Mouse (Mus musculus) cerebellum, postnatal 25 days (tissue): ENCODE measurements around the gene Vsig2.

ENCODE experiments used
- DNase-seq, 2 experiments: peaks; one replicate each; pipeline ENCODE4 v3.0.0; 2021; ENCODE audit warnings: mixed read lengths in 2 of 2

Vsig2 gene

DNA sequence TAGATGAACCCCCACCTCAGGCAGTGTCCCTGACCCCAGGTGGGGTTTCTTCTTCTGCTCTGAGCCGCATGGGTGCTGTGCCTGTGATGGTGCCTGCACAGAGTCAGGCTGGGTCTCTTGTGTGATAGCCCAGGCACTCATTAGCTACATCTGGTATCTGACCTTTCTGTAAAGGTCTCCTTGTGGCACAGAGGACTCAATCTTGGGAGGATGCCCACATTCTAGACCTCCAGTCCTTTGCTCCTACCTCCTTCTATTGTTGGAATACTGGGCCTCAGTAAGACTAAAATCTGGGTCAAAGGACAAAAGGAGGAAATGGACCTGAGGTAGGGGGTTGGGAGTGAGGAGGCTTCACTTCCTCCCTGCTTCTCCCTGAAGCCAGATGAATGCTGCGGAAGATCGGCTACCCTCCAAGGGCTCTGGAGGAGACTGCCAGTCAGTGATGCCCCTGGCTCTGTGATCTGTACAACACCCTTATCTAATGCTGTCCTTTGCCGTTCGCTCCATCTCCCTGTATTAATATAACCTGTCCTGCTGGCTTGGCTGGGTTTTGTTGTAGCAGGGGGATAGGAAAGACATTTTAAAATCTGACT lies 1.3 kb upstream of the Vsig2 start:
- DNase-seq: no peak

DNA sequence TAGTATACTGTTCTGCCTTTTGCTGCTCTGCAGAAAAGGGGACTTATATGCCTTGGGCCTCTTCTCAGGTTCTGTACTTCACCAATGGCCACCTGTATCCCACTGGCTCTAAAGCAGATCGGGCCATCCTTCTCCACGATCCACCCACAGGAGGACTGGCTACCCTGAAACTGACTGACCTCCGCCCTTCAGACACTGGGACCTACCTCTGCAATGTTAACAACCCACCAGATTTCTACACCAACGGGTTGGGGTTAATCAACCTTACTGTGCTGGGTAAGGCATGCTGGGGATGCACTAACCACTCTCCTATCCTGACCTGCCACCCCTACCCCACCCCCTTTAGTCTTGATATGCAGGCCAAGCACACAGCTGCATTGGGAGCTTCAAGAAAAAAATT lies 1.2 kb downstream of the Vsig2 start:
- DNase-seq: no peak

DNA sequence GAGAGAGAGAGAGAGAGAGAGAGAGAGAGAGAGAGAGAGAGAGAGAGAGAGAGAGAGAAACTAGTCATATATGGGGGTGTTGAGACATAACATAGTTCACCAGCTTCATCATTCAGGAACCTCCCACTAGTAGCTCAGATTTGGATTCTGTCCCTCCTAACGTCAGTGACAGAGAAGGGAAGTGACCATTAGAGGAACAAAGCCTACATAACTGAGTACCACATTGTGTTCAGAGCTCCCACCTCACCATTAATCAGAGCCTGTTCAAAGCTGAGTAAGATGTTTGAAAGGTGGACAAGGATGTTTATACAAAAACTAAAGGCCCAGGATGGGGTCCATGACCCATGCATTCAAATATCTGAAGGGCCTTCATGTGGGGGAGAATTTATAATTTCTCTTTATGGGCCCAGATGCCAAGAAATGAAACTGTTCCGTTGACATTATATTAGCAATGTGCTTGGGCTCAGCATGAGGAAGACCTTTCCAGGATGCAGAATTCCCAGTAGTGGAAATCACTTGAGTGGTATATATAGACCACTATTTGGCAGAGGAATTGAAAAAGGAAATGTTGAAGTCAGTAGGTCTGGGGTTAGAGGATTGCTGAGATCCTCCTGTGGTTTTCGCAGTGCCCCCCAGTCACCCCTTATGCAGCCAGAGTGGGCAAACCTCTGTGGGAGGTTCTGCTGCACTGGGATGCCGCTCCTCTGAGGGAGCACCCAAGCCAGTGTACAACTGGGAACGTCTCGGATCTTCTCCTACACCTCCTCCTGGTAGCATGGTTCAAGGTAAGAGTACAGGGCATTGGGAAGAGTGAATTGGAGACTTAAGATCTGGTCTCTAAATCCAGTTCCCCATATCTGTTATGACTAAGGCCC lies 1.9 kb downstream of the Vsig2 start:
- DNase-seq: no peak

DNA sequence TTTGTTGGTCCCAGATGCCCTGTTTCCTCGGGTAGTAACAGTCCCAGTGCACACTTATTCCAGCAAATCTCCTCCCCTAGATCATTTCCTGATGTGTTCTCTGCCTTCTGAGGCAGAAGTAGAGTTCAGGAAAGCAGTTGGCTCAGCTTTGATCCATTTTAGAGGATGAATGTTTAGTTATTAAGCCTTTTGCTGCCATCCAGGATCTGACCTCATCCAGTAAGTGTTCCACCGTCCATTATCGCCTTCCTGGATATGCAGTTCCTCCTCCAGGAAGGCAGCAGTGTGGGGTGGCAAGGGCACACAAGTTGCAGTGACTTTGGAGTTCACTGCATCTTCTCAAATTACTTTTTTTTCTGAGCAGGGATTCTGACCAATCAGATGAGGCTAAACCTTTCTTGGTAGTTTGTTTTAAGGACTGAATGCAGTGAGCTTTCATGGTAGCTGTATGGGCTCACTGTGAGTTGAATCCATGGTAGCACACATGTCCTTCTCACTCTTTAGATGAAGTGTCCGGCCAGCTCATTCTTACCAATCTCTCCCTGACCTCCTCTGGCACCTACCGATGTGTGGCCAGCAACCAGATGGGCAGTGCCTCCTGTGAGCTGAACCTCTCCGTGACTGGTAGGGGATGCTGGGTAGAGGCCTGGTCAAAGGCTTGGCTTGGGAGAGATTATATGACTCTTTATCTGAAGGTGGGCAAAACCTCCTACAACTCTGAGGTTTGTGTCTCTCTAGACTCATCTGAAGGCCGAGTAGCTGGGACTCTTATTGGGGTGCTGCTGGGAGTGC lies 3.0 kb downstream of the Vsig2 start:
- DNase-seq: no peak

DNA sequence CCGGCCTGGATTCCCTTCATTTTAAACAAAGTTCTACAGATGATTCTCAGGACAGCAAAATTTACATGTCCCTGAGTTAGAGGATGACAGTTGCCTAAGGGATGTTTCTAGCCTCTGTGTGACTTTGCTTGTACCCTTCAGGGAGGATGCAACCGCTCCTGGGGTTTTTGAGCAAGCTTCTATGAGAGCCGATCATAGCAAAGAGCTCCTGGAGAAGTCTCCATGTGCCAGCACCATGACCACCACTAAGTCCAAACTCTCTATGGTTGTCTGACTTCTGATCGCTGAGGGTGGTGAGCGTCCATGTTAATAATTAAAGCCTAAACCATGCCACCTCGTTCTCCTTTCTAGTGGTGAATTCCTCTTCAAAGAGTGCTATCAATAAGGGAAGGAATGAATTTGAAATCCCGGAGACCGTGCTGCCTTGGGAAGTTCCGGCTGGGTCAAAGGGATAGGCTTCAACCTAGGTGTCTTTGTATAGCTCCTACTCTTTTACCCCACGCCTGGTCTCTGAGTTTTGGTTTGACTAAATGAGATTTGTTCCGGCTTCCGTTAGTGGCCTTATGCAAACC lies 4.9 kb downstream of the Vsig2 start:
- no peak for DNase-seq

DNA sequence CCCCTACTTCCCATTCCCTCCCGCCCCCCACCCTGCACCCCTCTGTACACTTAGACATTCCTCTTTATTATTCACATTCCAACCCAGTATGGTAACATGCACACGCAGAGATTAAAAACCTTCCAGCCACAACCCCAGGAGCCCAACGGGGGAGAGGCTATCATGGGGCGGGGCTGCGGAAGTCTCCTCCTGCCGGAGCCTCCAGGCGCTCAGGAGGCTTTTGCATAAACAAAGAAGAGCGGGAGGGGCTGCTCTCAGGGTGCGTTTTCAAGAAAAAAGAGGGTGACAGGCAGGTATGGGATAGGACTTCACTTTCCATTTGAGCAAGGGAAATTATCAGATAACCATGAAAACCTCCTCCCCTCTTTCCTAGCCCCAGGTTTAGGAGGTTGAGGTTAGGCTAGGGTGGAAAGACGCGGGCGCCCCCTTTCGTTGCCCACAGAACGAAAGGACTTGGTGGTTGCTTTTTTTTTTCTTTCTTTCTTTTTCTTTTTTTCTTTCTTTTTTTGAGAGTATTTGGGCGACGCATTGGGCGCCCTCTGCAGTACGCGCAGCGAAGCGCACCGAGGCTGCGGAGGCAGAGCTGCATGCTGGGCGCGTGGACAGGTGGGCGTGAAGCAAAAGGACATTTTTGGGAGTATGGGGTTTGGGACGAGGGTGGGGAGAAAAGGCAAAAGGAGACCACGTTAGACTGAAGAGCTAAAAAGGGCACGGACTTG lies 5.6 kb downstream of the Vsig2 start:
- DNase-seq: peak; percentile 77 to 83

DNA sequence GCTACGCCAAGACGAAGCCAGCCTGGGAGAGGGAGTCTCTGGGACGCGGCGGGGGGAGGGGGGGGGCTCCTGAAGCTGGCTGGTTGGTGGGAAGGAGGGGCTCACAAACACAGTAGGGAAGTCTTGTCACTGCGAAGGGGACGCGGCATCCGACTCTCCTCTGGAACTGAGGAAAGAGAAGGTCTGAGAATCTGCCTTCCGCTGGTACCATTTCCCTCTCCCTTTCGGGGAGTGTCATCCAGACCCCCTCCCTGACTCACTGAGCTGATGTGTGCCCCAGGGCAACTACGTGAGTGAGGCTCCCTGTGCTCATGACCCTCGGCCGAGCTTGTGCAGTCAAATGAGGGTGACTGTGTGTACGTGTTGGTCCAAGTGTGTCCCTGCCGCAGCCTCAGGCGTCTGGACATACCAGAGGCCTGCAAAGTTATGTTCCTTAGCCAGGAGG lies 6.1 kb downstream of the Vsig2 start:
- DNase-seq: no peak

DNA sequence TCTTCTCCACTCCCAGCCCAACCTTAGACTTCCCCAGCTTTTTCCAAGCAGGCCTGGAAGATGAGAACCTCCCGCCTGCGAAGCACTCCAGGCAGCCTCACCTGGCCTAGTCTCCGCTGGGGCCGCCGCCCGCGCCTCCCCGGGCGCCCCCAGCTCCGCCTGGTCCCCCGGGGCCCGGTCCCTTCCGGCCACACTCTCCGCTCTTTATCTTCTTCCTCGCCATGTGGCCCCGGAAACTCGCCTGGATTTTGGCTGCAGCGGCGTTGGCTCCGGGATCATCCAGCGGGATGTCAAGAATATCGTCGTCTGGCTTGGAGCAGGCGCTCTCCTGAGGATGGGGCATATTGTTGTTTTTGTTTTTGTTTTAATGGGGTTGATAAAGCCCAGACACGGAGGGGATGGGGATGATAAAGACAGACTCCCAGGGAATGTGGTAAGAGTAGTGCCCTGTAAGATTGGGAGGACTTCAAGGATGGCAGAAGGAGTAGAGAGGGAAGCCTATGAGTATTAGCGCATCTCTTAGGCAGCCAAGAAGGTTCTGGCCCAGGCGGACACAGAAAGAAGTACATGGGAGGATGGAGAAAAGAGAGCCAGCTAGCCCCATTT lies 6.9 kb downstream of the Vsig2 start:
- DNase-seq: no peak

DNA sequence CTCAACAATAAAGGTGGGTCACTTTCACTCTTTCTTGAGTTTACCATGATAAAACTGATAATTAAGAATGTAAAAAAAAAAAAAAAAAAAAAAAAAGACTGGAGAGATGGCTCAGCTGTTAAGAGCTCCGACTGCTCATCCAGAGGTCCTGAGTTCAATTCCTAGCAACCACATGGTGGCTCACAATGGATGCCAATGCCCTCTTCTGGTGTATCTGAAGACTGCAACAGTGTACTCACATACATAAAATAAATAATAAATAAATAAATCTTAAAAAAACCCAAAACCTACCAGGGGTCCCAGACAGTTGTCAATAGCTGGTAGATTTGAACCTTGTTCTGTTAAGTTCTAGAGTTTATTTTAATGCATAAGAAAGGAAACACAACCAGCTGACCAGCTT lies 7.8 kb downstream of the Vsig2 start:
- DNase-seq: no peak

DNA sequence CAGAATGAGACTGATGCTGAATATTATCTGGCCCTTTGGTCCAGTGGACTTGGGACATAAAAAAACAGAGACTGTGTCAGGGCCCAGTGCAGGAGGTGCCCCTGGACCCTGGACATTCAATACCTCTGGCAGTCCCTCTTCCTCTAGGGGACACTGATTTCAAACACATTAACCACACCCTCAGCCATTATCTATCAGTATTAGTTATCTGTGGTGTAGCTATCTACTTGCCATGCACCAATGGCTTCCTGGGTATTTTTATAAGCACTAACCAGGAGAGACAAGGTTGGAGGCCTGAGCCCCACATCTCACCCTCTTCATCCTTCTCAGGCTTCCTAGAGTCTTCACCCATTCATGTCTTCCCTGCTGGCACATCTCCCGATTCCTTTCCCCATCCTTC lies 11.4 kb downstream of the Vsig2 start:
- DNase-seq: no peak

DNA sequence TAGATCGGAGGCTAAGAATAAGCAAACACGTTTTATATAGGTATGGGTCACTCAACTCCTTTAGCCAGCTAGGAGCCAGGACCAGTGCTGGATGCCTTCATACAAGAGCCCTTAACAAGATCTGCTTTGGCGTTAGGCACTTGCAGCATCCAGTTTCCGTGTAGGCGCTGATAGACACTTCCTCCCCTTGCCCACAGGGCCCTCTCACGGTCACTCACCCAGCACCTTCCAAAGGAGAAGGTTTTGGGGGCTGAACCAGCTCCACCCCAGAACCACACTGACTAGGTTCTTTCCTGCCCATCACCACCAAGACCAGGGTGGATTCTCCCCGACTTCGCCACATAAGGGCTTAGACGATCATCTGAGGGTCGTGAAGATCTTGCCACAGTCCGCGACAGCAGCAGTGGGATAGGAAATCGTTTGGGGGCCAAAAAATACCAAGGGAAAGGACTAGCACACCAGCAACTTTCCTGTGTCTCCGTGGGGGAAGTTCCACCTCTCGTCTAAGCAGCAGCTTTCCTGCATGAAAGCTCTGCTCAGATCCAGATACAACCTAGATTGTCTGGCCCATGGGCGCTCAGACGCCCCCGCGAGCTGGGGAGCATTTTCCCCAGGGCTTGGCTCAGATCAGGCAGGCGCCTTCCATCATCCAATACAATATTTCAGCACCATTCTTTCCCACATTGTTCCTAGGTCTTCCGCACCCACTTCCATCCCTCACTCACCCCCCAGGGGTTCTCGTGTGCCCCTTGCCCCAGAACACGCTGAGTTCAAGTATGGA lies 12.9 kb downstream of the Vsig2 start:
- no peak for DNase-seq

DNA sequence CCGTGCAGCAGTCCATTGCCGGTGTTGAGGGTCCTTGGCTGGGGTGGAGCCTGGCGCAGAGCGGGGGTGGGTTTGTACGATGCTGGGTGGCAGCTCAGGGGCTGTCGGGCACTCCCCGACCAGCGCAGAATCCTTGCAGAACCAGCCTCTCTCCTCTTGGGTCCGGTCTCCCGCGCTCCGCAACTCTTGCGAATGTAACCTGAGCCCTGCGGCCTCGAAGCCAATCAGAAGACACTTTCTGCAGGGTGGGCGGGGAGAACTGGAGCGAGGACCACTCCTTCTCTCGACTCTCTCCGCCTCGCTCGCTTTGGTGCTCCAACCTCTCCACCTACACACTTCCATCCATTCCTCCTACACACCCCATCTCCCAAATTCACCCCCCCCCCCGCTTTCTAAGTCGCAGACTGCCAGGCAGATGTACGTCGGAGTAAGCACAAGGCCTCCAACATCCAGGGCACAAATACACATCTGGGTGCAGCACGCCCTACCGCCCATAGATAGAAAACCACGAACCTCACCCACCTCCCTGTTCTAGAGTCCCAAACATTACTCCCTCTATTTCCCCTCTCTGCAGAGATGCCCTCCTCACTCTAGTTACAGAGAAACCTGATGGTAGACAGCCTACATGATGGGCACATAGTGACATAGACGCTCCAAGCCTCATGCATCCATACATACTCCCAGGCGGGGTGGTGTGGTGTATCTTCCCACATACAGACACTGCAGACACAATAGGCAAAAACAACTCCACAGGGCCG lies 13.7 kb downstream of the Vsig2 start, which contains the start of gene Nrgn:
Gene Nrgn, minus strand, starts transcription at position 369 of the 758 bp plus-strand sequence.
- DNase-seq: peak; percentile 24 to 60

DNA sequence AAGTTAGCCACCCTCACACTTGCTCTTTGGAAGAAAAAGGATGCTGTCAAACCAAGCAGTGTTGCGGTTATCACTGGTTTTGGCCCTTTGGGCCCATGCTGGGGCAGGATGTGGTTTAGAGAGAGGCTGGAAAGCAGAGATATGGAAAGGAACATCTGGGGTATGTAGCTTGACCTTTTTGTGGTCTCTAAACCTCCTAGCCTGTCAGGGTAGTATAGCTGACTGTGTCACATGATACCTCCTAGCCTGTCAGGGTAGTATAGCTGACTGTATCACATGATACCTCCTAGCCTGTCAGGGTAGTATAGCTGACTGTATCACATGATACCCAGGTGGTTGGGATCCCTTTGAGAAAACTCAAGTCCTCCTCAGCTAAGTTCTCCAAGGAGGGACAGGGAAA lies 15.2 kb downstream of the Vsig2 start:
- no peak for DNase-seq

DNA sequence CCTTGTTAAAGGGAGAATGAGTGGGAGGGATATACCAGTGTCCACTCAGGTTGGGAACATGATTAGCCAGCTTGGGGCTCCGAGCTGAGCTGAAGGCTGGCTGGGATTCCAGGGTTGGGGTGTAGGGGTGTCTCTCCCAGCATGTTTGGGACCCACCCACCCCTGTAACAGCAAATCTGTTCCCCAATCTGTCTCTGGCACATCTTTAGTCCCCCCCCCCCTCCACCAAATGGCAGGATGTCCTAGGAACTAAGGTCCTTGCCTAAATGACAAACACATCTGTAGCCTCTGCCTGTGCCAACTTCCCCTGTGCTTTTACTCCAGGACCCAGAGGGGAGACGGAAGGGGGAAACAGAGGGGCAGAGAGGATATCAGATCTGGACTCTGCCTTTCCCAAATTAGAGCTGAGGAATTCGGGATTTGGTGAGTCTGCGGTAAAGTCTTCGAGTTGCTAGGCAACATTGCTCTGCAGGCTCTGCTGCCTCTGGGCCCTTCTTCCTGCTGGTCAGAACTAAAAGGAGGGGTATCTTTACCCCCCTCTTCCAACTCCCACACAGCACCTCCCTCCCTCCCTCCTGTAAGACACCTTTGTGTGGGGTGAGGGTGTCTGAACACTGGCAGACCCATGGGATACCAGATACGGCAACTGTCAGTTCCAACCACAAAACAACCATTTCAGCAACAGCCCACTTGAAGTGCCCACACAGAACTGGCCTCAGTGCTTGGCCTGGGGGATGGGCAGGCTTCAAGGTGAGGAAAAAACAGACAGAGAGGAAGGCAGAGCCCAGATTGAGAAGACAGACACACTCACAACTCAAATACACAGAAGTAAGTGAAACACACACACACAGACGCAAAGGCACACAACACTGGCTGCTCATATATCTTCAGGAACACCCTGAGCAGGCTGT lies 16.0 kb downstream of the Vsig2 start, which contains the start of gene Siae:
Gene Siae, plus strand, starts transcription at position 861 of the 911 bp plus-strand sequence.
- no peak for DNase-seq

DNA sequence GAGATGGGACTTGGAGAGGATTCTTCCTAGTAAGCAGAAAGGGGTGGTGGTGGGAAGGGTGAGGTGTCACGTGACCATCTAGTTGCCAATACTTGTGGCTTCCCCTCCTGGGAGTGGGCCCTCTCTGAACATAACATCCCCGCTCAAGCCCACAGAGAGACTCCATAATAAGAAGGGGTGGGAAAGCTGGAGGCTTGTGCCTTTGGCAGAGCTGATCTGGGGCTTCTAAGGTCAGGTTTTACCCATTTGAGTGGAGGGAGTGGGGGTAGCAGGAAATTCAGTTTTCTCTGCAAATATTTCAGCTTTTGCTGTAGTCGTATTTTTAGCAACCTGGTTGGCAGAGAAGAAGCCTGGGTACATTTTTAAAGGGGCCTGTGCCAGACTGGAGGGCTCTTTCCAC lies 17.3 kb downstream of the Vsig2 start:
- DNase-seq: no peak

DNA sequence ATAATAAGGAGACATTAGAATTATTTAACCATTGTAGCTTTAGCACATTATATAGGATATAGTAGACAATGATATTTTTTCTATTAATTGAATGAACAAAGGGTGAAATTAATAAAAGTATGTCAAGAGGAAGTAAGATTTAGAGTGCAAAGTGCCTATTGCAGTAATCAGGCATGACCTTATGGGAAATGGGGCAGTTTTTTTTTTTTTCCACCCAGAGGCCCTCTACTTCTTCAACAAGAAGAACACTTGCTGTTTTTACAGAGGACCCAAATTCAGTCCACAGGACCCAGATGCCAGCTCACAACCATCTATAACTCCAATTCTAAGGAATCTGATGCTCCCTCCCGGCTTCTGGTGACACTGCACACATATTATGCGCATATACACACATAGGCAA lies 21.6 kb downstream of the Vsig2 start:
- no peak for DNase-seq

DNA sequence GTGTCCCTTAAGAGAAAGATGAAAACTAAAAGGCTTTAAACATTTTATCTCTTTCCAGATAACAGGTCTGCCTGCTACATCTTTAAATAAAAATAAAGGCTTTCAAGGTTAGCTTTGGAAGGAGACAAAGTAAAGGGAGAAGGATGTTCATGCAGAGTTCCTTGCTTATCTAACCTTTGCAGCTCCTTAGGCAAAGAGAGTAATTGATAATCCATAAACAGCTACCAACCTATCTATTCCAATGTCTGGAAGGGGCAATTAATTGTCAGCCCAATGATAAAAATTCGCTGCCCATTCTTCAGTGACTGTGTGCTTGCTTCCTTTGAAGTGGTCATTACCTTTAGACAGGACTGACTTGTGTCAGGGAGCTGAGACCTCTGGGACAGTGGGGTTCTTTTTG lies 24.8 kb downstream of the Vsig2 start:
- DNase-seq: no peak

DNA sequence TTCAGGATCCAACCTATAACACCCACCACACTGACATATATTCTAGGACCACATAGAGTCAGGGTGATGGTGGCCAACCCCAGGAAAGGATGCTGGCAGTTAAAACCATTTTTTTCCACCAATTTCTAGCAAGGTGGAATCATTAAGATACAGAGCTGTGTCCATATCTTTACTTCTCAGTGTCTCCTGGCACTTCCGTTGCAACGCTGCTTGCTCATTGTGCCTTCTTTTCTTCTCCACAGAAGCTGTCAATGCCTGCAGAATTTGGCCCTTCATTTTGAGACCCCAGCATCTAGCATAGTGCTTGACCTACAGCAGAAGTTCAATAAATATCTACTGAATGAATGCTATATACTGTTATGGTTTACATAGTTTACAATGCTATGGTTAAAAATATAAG lies 28.0 kb downstream of the Vsig2 start:
- no peak for DNase-seq

DNA sequence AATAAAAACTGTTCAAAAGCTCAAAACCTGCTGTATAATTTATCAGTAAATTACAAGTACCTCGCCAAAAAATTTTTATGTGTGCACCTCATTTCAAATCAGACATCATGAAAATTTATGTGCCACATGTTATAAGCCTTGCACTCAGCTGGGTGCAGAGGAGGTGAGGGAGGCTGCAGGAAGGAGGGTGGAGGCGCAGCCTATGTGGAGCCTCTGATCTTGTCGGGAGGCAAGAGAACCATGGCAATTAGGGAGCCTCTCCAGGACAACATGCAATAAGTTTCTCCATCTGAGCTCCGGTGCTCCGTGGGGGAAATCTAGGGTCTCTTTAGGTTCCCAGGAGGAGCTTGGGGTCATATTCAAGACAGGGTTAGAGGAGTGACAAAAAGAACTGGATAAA lies 28.4 kb downstream of the Vsig2 start:
- DNase-seq: no peak
